Mouse (Mus musculus) megakaryocyte progenitor cell, adult 5-6 weeks (primary cell): Measurements from ENCODE around the gene Rtp2. TPM values are rescaled to one million over a fixed set of nuclear protein-coding genes. Genes with fewer than 3 reads are reported as not detected.

ENCODE experiments used
- ATAC-seq: replicated peaks from 2 replicates; pipeline ENCODE4 v1.8.0; 2016; ENCODE audit warnings: mild to moderate bottlenecking, moderate TSS enrichment, inconsistent platforms; ENCODE audit not compliant: poor library complexity
- total RNA-seq, 2 experiments: library from RNA; stranded (forward) in 1 of 2; stranded (reverse) in 1 of 2; fragments of 157-497, 149-512 nt in 1 of 2; fragments of 200-1000 nt in 1 of 2; gene quantifications; 2 replicates each; pipeline versions ENCODE4 v1.2.3 to v1.2.4; 2015 to 2017

Rtp2 gene
- total RNA-seq, 2 experiments from 2014 or later = not detected

GRCm38 (mm10) chr16:23897486-23897885 lies 34.7 kb downstream of the Rtp2 start:
- no peak for ATAC-seq

DNA sequence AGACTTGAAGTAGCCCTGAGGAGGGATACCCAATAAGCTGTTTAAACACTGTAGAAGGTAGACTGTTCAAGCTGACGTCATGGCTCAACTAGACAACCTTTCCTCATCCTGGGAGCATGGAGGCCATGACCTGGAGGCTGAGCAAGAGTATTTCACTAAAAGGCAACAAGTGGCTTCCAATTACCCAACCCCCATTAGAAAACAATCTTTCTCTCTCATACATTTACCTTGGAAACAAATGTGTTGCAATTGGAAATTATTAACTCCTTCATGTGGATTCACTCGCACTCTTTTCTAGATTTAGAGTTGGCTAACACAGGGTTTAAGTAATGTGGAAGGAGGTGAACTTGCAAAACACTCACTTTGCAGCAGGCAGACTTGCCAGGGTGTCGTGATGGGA lies 37.1 kb downstream of the Rtp2 start:
- ATAC-seq = no peak

- no peak for ATAC-seq
Measured at GRCm38 (mm10) chr16:23890636-23891035, 41.6 kb downstream of the Rtp2 start, which contains the start of gene Sst. Gene Sst, minus strand, starts transcription at chr16:23890958.

DNA sequence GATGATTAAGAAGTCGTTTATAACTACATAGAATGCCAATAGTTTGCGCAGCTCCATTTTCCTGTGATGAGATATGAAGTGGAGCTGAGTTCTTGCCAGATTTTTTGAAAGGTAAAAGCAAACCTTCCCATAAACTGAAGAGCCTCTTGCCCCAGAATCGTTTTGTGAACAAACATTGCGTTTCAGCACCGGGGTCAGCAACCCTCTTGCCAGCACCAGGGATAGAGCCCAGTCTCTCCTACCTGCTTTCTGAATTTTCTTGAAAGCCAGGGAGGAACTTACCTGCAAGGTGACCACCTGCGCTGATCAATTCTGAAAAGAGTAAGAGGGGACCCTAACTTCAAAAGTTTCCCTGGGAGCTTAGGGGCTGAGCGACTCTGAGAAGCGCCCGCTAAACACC lies 42.0 kb downstream of the Rtp2 start:
- ATAC-seq = no peak

GRCm38 (mm10) chr16:23887910-23888579 lies 44.1 kb downstream of the Rtp2 start:
- ATAC-seq = no peak

DNA sequence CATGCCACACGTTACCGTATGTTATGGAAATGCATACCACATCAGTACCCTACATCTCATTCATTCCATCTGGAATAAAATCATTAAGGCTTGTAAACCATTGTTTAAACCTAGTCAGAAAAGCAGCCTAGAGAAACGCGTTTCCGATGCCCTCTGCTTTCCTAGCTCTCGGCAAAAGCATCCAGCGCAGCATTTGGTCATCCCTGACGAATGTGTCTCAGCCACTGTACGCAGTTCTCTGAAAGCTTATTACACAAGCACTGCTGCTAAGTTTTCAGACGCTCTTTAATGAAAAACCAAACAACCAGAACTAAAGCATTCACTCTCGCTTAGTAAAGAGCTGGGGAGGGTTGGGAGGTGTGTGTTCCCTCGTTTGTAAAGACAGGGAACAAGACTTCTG lies 47.1 kb downstream of the Rtp2 start:
- ATAC-seq = no peak

Other genes starting within 250 kb of the Rtp2 start
- not detected in 2 replicates for gene Sst, start 41.4 kb downstream of the Rtp2 start, total RNA-seq (2015)
- not detected in 2 replicates for gene Sst, start 41.4 kb downstream of the Rtp2 start, total RNA-seq (2017)
- not detected in 2 replicates for gene Gm37419, start 56.1 kb upstream of the Rtp2 start, total RNA-seq (2015)
- not detected in 2 replicates for gene Gm37419, start 56.1 kb upstream of the Rtp2 start, total RNA-seq (2017)
- 4.1 and 6.9 TPM in 2 replicates for gene Bcl6, start 56.5 kb upstream of the Rtp2 start, total RNA-seq (2015)
- gene Bcl6, start 56.5 kb upstream of the Rtp2 start, total RNA-seq (2017) = 2.4 and 3.2 TPM in 2 replicates